Mouse (Mus musculus) G1E (cell line): ENCODE measurements around the gene Donson. TPM values are rescaled to one million over a fixed set of nuclear protein-coding genes. Genes with fewer than 3 reads are reported as not detected.
A peak's percentile ranks its signal among the peaks of the same experiment; 100 is the strongest.

ENCODE experiments used
- ATAC-seq: 2 replicates; pipeline ENCODE4 v1.8.0; 2016; ENCODE audit warnings: mild to moderate bottlenecking; ENCODE audit not compliant: insufficient number of reproducible peaks, poor library complexity, low FRiP score, severe bottlenecking; ENCODE audit errors: extremely low read depth
- DNase-seq: peaks from one replicate; pipeline ENCODE4 v3.0.0; 2012; ENCODE audit warnings: low spot score
- H3K27me3 ChIP-seq: 2 replicates; pipeline ENCODE4 v1.6.1; 2012; ENCODE audit warnings: mild to moderate bottlenecking, low read length, inconsistent platforms; ENCODE audit not compliant: insufficient read depth
- H3K36me3 ChIP-seq: replicated peaks from 2 replicates; pipeline ENCODE3; 2012; ENCODE audit warnings: mild to moderate bottlenecking, inconsistent platforms
- H3K4me1 ChIP-seq: 2 replicates; pipeline ENCODE4 v1.6.1; 2012; ENCODE audit warnings: low read depth, low read length, inconsistent platforms, mixed read lengths; ENCODE audit not compliant: insufficient read depth
- H3K4me3 ChIP-seq: 2 replicates; pipeline ENCODE4 v1.5.1; 2012; ENCODE audit warnings: low read depth, mild to moderate bottlenecking, inconsistent platforms, low read length, moderate library complexity, mixed read lengths
- H3K9me3 ChIP-seq: replicated peaks from 2 replicates; pipeline ENCODE4 v1.6.1; 2012; ENCODE audit warnings: inconsistent platforms
- CTCF ChIP-seq: IDR thresholded peaks from 2 replicates; pipeline ENCODE4 v1.5.1; 2012; ENCODE audit warnings: low read depth, low read length, inconsistent platforms, mixed read lengths
- GATA1 ChIP-seq: IDR thresholded peaks from 2 replicates; pipeline ENCODE4 v1.6.1; 2012; ENCODE audit warnings: borderline replicate concordance, low read length, inconsistent platforms, mixed read lengths
- GATA2 ChIP-seq: IDR thresholded peaks from 2 replicates; pipeline ENCODE4 v1.6.1; 2012; ENCODE audit warnings: low read depth, low read length, inconsistent platforms, borderline replicate concordance
- POLR2AphosphoS5 ChIP-seq: IDR thresholded peaks from 2 replicates; pipeline ENCODE4 v1.6.1; 2012; ENCODE audit warnings: low read depth, low read length, inconsistent platforms; ENCODE audit not compliant: insufficient replicate concordance
- TAL1 ChIP-seq: conservative IDR thresholded peaks from 2 replicates; pipeline ENCODE4 v1.6.1; 2012; ENCODE audit warnings: low read depth, low read length, inconsistent platforms, mixed read lengths
- polyA plus RNA-seq: library from polyadenylated mRNA; stranded (reverse); fragments of >175 nt; gene quantifications from 2 replicates; pipeline ENCODE4 v1.2.3, GENCODE M21; 2012
- total RNA-seq, 2 experiments: library from RNA; stranded (forward) in 1 of 2; stranded (reverse) in 1 of 2; fragments of 200-1000 nt in 1 of 2; fragments of >200 nt in 1 of 2; fragmentation: Nextera tagmentation in 1 of 2; gene quantifications; 2 replicates each; pipeline ENCODE4 v1.2.3; 2014 to 2017

The Donson gene
- total RNA-seq (2014; fragmentation: Nextera tagmentation) (42.7 and 80.4 TPM in 2 replicates), total RNA-seq (2017) (37.6 and 38.1 TPM in 2 replicates), polyA plus RNA-seq (18.9 and 20.3 TPM in 2 replicates)

GRCm38 (mm10) chr16:91688619-91689334 is at the start of gene Donson:
Gene Donson (minus strand): TSS chr16:91688770.
- Histone ChIP-seq H3K4me3 (peak within 1 kb of the TSS; percentile 93), H3K9me3 (no peaks in the 10 kb centered on the region), H3K36me3 (peaks cover 61% of the 10 kb centered on the region), H3K27me3 (no peaks in the 10 kb centered on the region), H3K4me1 (peaks cover 44% of the 10 kb centered on the region)
- TF ChIP-seq GATA2 (no peak), TAL1 (no peak), POLR2AphosphoS5 (no peak), GATA1 (no peak), CTCF (no peak)
- peak; percentile 91 for DNase-seq
- ATAC-seq: peak; percentile 41; the same call in 1 of the 2 replicates

- peaks cover 17% of the 10 kb centered on the region for H3K4me1 ChIP-seq
- H3K36me3 ChIP-seq: no peaks in the 10 kb centered on the region
- peaks cover 17% of the 10 kb centered on the region for H3K27me3 ChIP-seq
- no peak for DNase-seq
- H3K9me3 ChIP-seq: no peaks in the 10 kb centered on the region
- no peak for ATAC-seq
- no peak for TF ChIP-seq TAL1
- TF ChIP-seq GATA2: no peak
- TF ChIP-seq CTCF: no peak
- no peak for TF ChIP-seq GATA1
- no peak for TF ChIP-seq POLR2AphosphoS5
- no peak overlapping the region for H3K4me3 ChIP-seq
These were observed 47.7 kb upstream of the Donson start for GRCm38 (mm10) chr16:91736046-91736816.

GRCm38 (mm10) chr16:91734771-91735170 is 46.2 kb upstream of the Donson start:
- Histone ChIP-seq H3K9me3 (no peaks in the 10 kb centered on the region), H3K4me3 (no peak overlapping the region), H3K4me1 (peaks cover 26% of the 10 kb centered on the region), H3K36me3 (no peaks in the 10 kb centered on the region), H3K27me3 (peaks cover 23% of the 10 kb centered on the region)
- TF ChIP-seq GATA2 (no peak), GATA1 (no peak), POLR2AphosphoS5 (no peak)
- DNase-seq (no peak), ATAC-seq (no peak)

GRCm38 (mm10) chr16:91732816-91733215 is 44.2 kb upstream of the Donson start:
- Histone ChIP-seq H3K4me1 (peaks cover 28% of the 10 kb centered on the region), H3K36me3 (no peaks in the 10 kb centered on the region), H3K27me3 (peaks cover 22% of the 10 kb centered on the region), H3K9me3 (no peaks in the 10 kb centered on the region), H3K4me3 (no peak overlapping the region)
- no peak for ATAC-seq
- TF ChIP-seq GATA2: no peak
- TF ChIP-seq TAL1: no peak
- TF ChIP-seq CTCF: no peak
- no peak for TF ChIP-seq GATA1
- TF ChIP-seq POLR2AphosphoS5: no peak
- DNase-seq: no peak

- Histone ChIP-seq H3K4me3 (peak overlapping the region; percentile 84), H3K4me1 (peaks cover 47% of the 10 kb centered on the region)
- ATAC-seq: no peak
These were observed 41.9 kb upstream of the Donson start for GRCm38 (mm10) chr16:91730446-91730845.

More at GRCm38 (mm10) chr16:91730446-91730845, 41.9 kb upstream of the Donson start:
- Histone ChIP-seq H3K36me3 (peaks cover 17% of the 10 kb centered on the region), H3K27me3 (peaks cover 15% of the 10 kb centered on the region), H3K9me3 (no peaks in the 10 kb centered on the region)
- TF ChIP-seq GATA2: no peak
- no peak for TF ChIP-seq POLR2AphosphoS5
- TF ChIP-seq GATA1: no peak
- no peak for TF ChIP-seq CTCF
- no peak for TF ChIP-seq TAL1
- no peak for DNase-seq
